Mouse (Mus musculus) adipocyte (in vitro differentiated cells): ENCODE measurements around the gene Zeb2.

Experiments used
- DNase-seq: peaks from one replicate; pipeline ENCODE4 v3.0.0-alpha.2; 2016; ENCODE audit warnings: low spot score

Gene Zeb2

GRCm38 (mm10) chr2:44981646-44982045 lies 135.5 kb downstream of the Zeb2 start:
- DNase-seq: no peak

DNA sequence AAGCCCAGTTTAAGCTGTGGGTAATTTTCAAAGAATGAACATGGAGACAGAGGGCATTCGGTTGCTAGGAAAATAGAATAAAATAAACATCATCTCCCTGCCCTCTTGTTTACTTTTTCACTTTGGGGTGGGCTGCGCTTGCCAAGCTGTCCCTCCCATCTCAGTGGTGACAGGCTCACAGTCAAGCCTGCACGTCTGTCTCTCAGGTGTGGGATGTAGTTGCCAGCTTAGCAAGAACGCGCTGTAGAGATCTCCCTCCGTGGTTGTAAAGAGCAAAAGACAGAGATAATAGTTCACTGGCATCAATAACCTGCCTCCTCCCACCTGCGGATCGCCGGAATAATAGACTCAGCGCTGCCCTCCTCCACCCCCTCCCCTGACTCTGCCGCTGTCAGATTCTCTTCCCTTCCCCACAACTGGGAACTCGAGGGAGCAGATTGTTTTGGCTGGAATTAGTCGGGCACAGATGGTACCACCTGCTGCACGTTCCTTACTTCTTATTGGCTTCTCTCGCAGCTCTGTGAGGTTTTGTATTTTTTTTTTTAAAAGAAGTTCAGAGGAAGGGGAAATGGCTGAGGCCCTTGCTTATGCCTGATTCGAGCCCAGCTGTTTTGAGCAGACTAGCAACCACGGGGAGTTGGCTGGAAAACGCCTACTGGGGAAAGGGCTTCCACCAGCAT lies 138.0 kb downstream of the Zeb2 start:
- DNase-seq: no peak

DNA sequence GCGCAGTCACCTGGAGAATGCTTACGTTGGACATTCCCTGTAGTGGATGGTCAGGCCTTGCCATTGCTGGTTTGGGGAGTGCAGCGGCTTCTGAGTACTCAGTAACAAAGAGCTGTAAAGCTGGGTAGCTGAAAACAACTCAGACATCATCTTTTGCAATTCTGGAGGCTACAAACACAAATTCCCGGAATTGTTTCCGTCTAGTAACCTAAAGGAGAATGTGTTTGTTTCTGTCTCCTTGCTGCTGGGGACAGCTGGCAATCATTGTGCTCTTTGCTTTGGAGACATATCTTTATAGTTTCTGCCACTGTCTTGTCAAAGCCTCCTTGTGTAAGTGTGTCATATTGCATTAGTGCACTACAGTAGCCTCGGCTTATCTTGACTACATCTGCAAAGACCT lies 139.2 kb downstream of the Zeb2 start:
- DNase-seq: no peak

DNA sequence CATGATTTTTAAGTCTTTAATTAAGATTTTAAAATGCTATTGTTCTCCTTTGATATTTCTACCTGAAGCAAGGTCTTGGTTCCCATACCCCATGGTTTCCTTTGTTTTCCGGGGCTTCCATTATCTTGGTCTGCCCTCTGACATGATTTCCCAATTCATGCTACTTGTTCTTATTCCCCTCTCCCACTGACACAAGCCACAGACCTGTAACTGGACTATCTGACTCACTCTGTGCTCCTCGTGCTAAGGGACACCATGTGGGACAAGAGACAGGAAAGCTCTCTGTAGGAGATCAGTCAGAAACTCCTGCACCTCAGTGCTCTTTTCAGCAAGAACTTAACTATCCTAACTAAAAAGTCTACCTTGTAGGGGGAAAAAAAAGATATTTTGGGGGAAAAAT lies 139.6 kb downstream of the Zeb2 start:
- DNase-seq: peak; percentile 59

GRCm38 (mm10) chr2:44977051-44977450 lies 140.1 kb downstream of the Zeb2 start:
- peak; percentile 64 for DNase-seq

- DNase-seq: peak; percentile 76
Observed at GRCm38 (mm10) chr2:44976484-44976883, 140.7 kb downstream of the Zeb2 start.

DNA sequence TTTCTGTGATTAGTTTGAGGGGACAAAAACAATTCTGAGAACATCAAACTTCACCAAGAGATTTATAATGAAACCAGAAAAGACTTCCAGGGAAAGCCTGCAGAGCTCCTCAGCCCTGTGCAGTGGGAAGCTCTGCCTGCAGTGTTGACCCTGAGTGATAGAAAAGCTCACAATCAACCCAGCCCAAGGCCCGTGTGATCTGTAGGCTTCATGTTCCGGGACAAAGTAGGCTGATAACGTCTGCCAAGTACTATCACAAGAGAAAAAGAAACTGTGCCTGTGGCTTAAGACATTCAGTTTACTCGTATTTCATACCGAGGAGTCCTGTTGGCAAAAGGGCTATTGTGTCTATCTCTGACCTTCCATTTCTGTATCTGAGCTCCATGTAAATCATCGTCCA lies 143.4 kb downstream of the Zeb2 start:
- no peak for DNase-seq

DNA sequence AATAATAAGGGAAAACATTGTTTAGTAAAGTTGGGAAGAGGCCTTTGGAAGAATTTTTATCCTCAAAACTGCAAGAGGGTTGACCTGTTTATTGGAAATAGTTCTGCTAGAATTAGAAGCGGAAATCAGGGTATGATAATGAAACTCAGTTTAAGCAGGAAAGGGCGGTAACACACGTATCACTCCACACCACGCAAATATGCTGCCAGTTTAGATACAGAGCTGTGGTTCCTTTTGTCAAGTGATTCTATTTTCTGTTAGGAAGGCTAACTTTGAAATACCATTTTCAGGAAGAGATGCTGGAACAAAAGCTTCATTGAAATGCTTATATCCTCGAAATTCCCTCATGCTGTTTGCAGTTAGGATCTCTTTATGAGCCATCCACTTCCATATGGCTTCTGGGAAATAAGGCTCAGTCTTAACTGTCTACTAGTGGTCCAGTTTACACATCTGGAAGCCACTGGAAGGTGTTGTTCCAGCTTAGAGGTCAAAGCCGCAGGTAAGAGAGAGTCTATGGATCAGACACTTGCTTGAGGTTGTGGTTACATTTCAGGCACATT lies 147.0 kb downstream of the Zeb2 start:
- DNase-seq: no peak

- DNase-seq: no peak
Observed at GRCm38 (mm10) chr2:44969640-44970039, 147.6 kb downstream of the Zeb2 start.

DNA sequence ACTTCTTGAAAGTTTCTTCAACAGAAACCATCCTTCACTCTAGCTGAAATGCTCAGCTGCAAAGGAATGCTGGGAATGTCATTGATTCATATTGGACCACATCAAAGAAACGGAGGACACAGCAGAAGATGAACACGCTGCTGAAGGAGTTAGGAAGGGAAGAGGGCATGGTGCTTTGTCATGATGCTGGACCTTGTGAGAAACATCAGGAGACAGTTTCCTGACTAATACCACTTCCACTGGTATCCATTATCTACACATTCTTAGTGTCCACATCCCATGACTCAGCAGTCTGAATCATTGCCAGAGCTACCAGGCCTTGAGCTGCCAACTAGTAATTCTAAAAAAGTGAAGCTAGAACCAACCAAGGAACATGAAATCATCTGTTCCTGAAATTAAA lies 148.0 kb downstream of the Zeb2 start:
- peak; percentile 79 for DNase-seq

GRCm38 (mm10) chr2:44965834-44966555 lies 151.2 kb downstream of the Zeb2 start:
- DNase-seq: peak; percentile 93

DNA sequence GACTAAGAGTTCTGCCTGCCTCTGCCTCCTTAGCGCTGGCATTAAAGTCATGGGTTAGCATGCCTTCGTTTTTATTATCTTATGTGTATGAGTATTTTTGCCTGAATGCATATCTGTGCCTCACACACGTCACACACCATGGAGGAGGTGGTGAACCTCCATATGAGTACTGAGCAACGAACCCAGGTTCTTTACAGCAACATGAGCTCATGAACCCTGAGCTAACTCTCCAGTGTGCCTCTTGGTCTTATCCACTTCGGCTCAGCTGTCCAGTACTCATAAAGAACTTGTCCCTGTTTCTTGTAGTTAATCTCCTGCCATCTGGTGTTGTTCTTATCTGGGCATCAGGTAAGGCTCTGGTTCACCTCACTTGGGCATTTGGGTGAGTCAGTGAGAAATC lies 154.6 kb downstream of the Zeb2 start:
- no peak for DNase-seq

DNA sequence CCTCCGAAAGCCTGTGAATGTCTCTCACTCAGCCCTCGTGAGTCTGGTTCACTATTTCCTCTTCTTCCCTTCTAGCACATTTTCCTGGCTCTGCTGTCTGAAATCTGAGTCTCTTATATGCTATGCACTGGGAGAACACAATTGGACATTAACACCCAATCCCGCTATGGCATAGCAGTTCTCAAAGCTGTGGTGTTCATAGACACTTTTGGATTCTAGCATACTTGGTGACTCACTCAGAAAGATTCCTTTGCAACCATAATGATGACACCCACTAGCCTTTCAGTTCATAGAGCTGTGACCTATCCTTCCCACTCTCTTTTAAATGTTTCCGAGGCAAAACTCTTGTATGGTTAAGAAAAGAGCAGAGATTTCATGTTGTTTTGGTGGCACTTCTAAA lies 156.0 kb downstream of the Zeb2 start:
- DNase-seq: no peak

GRCm38 (mm10) chr2:44960561-44960960 lies 156.6 kb downstream of the Zeb2 start:
- DNase-seq: no peak

DNA sequence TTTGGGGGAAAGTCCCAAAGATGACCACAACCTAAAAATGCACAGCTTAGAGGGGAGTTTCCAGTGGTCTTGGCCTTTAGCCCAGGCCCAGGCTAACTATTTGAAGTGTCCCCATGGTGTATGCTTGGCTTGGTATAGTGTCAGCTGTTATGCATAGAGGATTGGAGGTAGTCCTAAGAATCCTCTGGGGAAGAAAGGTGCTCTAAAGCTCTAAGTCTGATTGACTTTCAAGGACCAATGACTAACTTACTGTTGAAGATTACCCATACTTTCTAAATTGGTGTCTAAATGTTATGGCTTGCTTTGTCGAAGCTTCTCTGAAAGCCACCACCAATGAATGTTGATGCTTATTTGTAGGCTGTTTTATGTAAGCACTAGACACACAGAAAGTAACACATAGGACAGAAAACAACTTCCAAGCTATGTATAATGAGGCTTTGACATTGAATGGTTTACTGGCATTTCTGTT lies 159.8 kb downstream of the Zeb2 start:
- DNase-seq: no peak

- peak; percentile 92 for DNase-seq
Observed at GRCm38 (mm10) chr2:44956232-44956631, 161.0 kb downstream of the Zeb2 start.

GRCm38 (mm10) chr2:44955506-44955905 lies 161.7 kb downstream of the Zeb2 start:
- no peak for DNase-seq

- no peak for DNase-seq
Observed at GRCm38 (mm10) chr2:44954180-44954579, 163.0 kb downstream of the Zeb2 start.

DNA sequence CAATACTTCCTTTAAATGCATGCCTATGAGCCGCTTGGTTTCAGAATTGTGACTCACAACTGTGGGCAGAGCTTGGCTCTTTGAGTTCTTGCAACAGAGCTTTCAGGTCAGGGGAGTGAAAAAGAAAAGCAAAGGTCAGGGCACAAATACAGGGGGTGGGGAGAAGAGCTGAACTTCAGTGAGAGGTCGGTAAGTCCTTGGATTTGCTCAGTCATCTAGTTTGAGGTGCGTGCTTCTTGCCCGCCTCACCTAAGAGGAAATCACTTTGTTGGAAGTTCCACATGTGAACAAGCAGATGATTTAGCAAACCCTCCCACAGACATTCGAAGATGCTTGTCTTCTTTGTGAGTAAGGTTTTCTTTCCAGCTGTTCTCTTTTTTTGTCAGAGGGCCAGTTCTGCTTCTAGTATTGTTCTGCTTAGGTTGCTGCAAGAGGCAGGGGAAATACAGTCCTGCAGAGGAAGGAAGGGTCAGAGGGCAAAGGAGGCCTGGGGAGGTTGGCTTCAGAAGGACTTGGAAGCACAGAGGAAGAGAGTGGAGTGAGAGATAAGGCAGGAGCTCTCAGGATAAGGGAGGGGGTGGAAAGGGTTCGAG lies 164.3 kb downstream of the Zeb2 start:
- peak; percentile 83 for DNase-seq

DNA sequence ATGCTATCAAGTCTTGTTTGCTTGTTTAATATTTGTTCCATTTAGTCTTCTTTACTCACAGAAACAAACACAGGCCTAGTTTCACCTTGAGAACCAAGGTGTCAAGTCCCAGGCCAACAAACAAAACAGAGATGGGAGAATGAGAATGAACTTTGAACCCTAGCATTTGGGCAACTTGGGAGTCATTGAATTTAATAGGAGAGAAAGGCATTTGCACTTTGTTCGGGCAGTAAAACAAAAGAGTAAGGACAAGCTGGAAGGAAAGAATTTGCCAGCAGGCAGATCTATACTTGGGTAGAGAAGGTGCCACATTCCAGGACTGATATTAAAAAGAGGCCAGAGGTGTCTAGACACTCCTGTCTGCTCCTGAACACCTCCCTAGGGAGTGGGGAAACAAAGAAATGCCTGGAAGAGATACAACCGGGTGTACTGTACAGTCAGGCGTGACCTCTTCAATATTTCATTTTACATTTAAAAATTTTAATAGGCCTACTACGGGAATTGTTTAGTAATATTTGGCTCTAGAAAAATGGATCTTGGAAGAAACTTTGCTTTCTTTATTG lies 165.5 kb downstream of the Zeb2 start:
- DNase-seq: no peak

- no peak for DNase-seq
Observed at GRCm38 (mm10) chr2:44944689-44945088, 172.5 kb downstream of the Zeb2 start.
